Mouse (Mus musculus): ENCODE data around the gene Olfr725.

Gene Olfr725

GRCm38 (mm10) chr14:50040275-50040674, at the start of gene Olfr725:
TSS of gene Olfr725 (minus strand) at chr14:50040375.
- DNase-seq (ENCODE audit: low read depth in 2 of 2, low spot score in 2 of 2): no peak

DNA sequence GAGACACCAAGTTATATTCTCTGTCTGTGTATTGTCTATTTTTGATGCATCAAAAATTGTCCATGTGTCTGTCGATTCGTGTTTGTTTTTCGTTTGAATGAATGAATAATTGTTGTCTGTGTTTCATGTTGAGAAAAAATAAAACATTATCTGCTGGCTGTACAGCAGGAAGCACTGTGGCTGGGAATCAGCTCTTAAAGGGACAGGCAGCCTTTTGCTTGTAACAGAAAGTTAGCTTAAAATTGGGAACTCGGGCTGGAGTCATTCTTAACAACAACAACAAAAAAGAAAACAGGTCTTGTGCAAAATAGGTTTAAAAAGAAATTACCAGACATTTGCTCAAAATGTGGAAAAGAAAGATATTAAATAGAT, 22.5 kb upstream of the Olfr725 start:
- DNase-seq (ENCODE audit: low read depth in 2 of 2, low spot score in 2 of 2): no peak

DNA sequence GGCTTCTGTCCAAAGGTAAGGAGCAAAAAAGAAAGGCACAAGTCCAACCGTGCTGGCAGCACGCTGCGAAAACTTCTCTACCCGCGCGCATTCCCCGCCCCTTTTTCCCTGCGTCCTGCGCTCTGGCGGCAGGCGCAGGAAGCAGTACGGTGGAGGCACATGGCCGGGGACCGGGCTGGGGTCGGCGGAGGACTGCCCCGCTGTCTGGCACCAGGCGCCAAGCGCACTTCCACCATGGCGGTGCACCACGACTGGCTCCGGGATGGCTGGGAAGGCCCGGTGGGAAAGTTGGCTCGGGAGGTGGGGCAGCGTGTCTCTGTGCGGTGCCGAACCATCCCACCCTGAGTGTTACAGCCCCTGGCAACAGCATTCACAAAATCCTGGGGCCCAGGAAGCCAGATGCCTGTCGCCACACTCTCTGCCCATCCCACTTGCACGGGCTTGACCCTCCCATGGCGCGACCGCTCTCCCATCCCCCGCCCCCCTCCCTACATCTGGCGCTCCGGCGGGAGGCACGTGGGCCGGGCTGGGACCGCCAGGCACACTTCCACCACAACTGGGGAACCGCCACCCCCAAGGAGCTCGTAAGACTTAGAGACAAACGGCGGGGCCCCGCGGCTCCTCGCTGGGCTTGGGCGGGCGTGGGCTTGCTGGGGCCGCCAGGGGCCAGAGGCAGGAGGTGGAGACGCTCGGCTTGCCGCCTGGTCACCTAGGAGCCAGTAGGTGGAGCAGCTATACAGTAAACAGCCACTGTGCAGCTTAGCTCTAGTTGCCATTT, 22.0 kb upstream of the Olfr725 start:
- no peak for DNase-seq (ENCODE audit: low read depth in 2 of 2, low spot score in 2 of 2)

DNA sequence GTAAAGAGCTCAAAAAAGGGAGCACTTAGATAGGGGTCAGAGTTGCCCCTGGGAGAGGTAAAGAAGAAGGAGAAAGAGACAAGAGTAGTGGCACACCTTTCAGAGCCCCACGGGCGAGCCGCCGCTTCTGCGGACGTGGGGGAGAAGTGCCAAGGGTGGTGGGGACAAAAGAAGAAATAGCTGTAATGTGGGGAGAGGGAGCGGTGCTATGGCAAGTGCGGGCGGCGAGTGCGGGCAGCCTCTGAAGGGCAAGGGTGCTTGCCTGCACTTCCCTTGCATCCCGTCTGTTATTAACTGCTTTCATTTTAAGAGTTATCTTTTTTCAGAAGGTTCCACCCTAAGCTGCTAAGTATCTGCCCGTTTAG, 21.4 kb upstream of the Olfr725 start:
- no peak for DNase-seq (ENCODE audit: low read depth in 2 of 2, low spot score in 2 of 2)

GRCm38 (mm10) chr14:50061179-50061578, 21.0 kb upstream of the Olfr725 start:
- no peak for DNase-seq (ENCODE audit: low read depth in 2 of 2, low spot score in 2 of 2)

- no peak for DNase-seq (ENCODE audit: low read depth in 2 of 2, low spot score in 2 of 2)
Measured at GRCm38 (mm10) chr14:50032041-50032440, 8.1 kb downstream of the Olfr725 start.

GRCm38 (mm10) chr14:50031356-50031755, 8.8 kb downstream of the Olfr725 start:
- DNase-seq (ENCODE audit: low read depth in 2 of 2, low spot score in 2 of 2): no peak

DNA sequence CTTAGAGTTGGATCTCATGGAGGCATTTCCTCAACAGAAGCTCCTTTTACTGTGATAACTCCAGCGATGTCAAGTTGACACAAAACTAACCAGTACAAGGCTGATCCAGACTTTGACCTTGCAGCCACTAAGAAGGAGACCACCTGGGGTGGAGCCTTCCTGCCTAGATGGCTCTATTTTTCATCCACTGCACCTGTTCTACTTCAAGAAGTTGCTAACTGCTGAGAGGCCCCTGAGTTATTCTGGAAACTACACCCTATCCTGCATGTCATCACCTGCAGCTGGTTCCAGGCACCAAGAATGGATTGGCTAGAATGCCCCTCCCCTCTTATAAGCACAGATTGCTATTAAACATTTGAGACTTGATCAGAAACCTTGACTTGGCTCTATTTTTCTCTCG, 13.8 kb downstream of the Olfr725 start:
- no peak for DNase-seq (ENCODE audit: low read depth in 2 of 2, low spot score in 2 of 2)
